Mouse (Mus musculus): ENCODE data around the gene Hapln4. TPM values are rescaled to one million over a fixed set of nuclear protein-coding genes. Genes with fewer than 3 reads are reported as not detected.
"Not testable (repeated sequence)": the region's sequence is repeated elsewhere in the genome, so short reads cannot be mapped to it uniquely, and the experiment has no call there.

Hapln4 gene
- not detected in 2 replicates for polyA plus RNA-seq (2012; ENCODE audit: insufficient read depth, insufficient read length, low replicate concordance, missing spikeins)

GRCm38 (mm10) chr8:70083285-70083684 lies at the start of gene Hapln4:
Gene Hapln4, plus strand, starts transcription at chr8:70083457.
- Histone ChIP-seq H3K4me3 (ENCODE audit: insufficient read depth, low read depth, low read length) (peak within 1 kb of the TSS; percentile 56), H3K27ac (ENCODE audit: insufficient read depth, low read depth, low read length) (no peak within 1 kb of the TSS), H3K4me1 (ENCODE audit: control insufficient read depth, insufficient read depth, low read length) (peaks cover 26% of the 10 kb centered on the region)
- 2% methylated on average over 26 of the region's 26 CpGs for WGBS
- TF ChIP-seq POLR2A (IDR thresholded peaks at IDR 0.05; ENCODE audit: insufficient read depth, low read depth, low read length): no peak
- no peak for TF ChIP-seq CTCF (IDR thresholded peaks at IDR 0.05; ENCODE audit: insufficient read depth, low read depth, low read length)

- no peak overlapping the region for H3K4me3 ChIP-seq (ENCODE audit: insufficient read depth, low read depth, low read length)
- H3K27ac ChIP-seq (ENCODE audit: insufficient read depth, low read depth, low read length): no peak overlapping the region
- no peak for TF ChIP-seq POLR2A (IDR thresholded peaks at IDR 0.05; ENCODE audit: insufficient read depth, low read depth, low read length)
- no peak for TF ChIP-seq CTCF (IDR thresholded peaks at IDR 0.05; ENCODE audit: insufficient read depth, low read depth, low read length)
- 85% methylated on average over 1 of the region's 1 CpGs for WGBS
- H3K4me1 ChIP-seq (ENCODE audit: control insufficient read depth, insufficient read depth, low read length): peaks cover 3% of the 10 kb centered on the region
These were observed 45.3 kb upstream of the Hapln4 start for GRCm38 (mm10) chr8:70037994-70038393.

GRCm38 (mm10) chr8:70041885-70042546 lies 41.2 kb upstream of the Hapln4 start:
- peak overlapping the region; percentile 27 for H3K27ac ChIP-seq (ENCODE audit: insufficient read depth, low read depth, low read length)
- TF ChIP-seq POLR2A (IDR thresholded peaks at IDR 0.05; ENCODE audit: insufficient read depth, low read depth, low read length): no peak
- TF ChIP-seq CTCF (IDR thresholded peaks at IDR 0.05; ENCODE audit: insufficient read depth, low read depth, low read length): no peak
- H3K4me1 ChIP-seq (ENCODE audit: control insufficient read depth, insufficient read depth, low read length): peaks cover 10% of the 10 kb centered on the region
- H3K4me3 ChIP-seq (ENCODE audit: insufficient read depth, low read depth, low read length): peak overlapping the region; percentile 61
- under 1% methylated on average over 47 of the region's 47 CpGs for WGBS

- TF ChIP-seq POLR2A (IDR thresholded peaks at IDR 0.05; ENCODE audit: insufficient read depth, low read depth, low read length) (peak; percentile 89), CTCF (IDR thresholded peaks at IDR 0.05; ENCODE audit: insufficient read depth, low read depth, low read length) (no peak)
- Histone ChIP-seq H3K27ac (ENCODE audit: insufficient read depth, low read depth, low read length) (peak within 1 kb of the TSS; percentile 99), H3K4me1 (ENCODE audit: control insufficient read depth, insufficient read depth, low read length) (peaks cover 10% of the 10 kb centered on the region), H3K4me3 (ENCODE audit: insufficient read depth, low read depth, low read length) (peak within 1 kb of the TSS; percentile 61)
- WGBS: under 1% methylated on average over 65 of the region's 65 CpGs
These were observed 40.4 kb upstream of the Hapln4 start, which contains the start of the genes Mau2 and Sugp1 for GRCm38 (mm10) chr8:70042583-70043455. Gene Mau2, minus strand, starts transcription at chr8:70042734. Gene Sugp1, plus strand, starts transcription at chr8:70042813.

- TF ChIP-seq POLR2A (IDR thresholded peaks at IDR 0.05; ENCODE audit: insufficient read depth, low read depth, low read length) (no peak), CTCF (IDR thresholded peaks at IDR 0.05; ENCODE audit: insufficient read depth, low read depth, low read length) (no peak)
- H3K4me1 ChIP-seq (ENCODE audit: control insufficient read depth, insufficient read depth, low read length): peaks cover 10% of the 10 kb centered on the region
- H3K4me3 ChIP-seq (ENCODE audit: insufficient read depth, low read depth, low read length): no peak overlapping the region
- 83% methylated on average over 5 of the region's 5 CpGs for WGBS
- no peak overlapping the region for H3K27ac ChIP-seq (ENCODE audit: insufficient read depth, low read depth, low read length)
These were observed 39.3 kb upstream of the Hapln4 start for GRCm38 (mm10) chr8:70043996-70044395.

- H3K4me3 ChIP-seq (ENCODE audit: insufficient read depth, low read depth, low read length): no peak overlapping the region
- TF ChIP-seq CTCF (IDR thresholded peaks at IDR 0.05; ENCODE audit: insufficient read depth, low read depth, low read length) (no peak), POLR2A (IDR thresholded peaks at IDR 0.05; ENCODE audit: insufficient read depth, low read depth, low read length) (no peak)
- H3K4me1 ChIP-seq (ENCODE audit: control insufficient read depth, insufficient read depth, low read length): peaks cover 2% of the 10 kb centered on the region; the same call in 1 of the 2 replicates
- H3K27ac ChIP-seq (ENCODE audit: insufficient read depth, low read depth, low read length): no peak overlapping the region
These were observed 33.6 kb upstream of the Hapln4 start for GRCm38 (mm10) chr8:70049662-70050061.

- H3K4me3 ChIP-seq (ENCODE audit: insufficient read depth, low read depth, low read length); H3K27ac ChIP-seq (ENCODE audit: insufficient read depth, low read depth, low read length); H3K4me1 ChIP-seq (ENCODE audit: control insufficient read depth, insufficient read depth, low read length): not testable (repeated sequence)
- WGBS: 97% methylated on average over 5 of the region's 5 CpGs
These were observed 32.8 kb upstream of the Hapln4 start for GRCm38 (mm10) chr8:70050434-70050833.

- Histone ChIP-seq H3K27ac (ENCODE audit: insufficient read depth, low read depth, low read length) (no peak overlapping the region), H3K4me3 (ENCODE audit: insufficient read depth, low read depth, low read length) (no peak overlapping the region), H3K4me1 (ENCODE audit: control insufficient read depth, insufficient read depth, low read length) (no peaks in the 10 kb centered on the region)
- no peak for TF ChIP-seq CTCF (IDR thresholded peaks at IDR 0.05; ENCODE audit: insufficient read depth, low read depth, low read length)
- no peak for TF ChIP-seq POLR2A (IDR thresholded peaks at IDR 0.05; ENCODE audit: insufficient read depth, low read depth, low read length)
- 87% methylated on average over 1 of the region's 1 CpGs for WGBS
These were observed 25.5 kb upstream of the Hapln4 start for GRCm38 (mm10) chr8:70057721-70058120.

- 80% methylated on average over 2 of the region's 2 CpGs for WGBS
- Histone ChIP-seq H3K4me1 (ENCODE audit: control insufficient read depth, insufficient read depth, low read length) (peaks cover 3% of the 10 kb centered on the region; the same call in 1 of the 2 replicates), H3K4me3 (ENCODE audit: insufficient read depth, low read depth, low read length) (no peak overlapping the region), H3K27ac (ENCODE audit: insufficient read depth, low read depth, low read length) (no peak overlapping the region)
- no peak for TF ChIP-seq POLR2A (IDR thresholded peaks at IDR 0.05; ENCODE audit: insufficient read depth, low read depth, low read length)
- TF ChIP-seq CTCF (IDR thresholded peaks at IDR 0.05; ENCODE audit: insufficient read depth, low read depth, low read length): no peak
These were observed 11.3 kb upstream of the Hapln4 start for GRCm38 (mm10) chr8:70071836-70072440.

Measured in olfactory bulb, adult 2 months (tissue).